Mouse (Mus musculus): ENCODE data around the gene Ncl. TPM values are rescaled to one million over a fixed set of nuclear protein-coding genes. Genes with fewer than 3 reads are reported as not detected.
A peak's percentile ranks its signal among the peaks of the same experiment; 100 is the strongest.
"Not testable (repeated sequence)": the region's sequence is repeated elsewhere in the genome, so short reads cannot be mapped to it uniquely, and the experiment has no call there.

Ncl gene
- polyA plus RNA-seq, 1 experiment from 2014 or later: 337 TPM

DNA sequence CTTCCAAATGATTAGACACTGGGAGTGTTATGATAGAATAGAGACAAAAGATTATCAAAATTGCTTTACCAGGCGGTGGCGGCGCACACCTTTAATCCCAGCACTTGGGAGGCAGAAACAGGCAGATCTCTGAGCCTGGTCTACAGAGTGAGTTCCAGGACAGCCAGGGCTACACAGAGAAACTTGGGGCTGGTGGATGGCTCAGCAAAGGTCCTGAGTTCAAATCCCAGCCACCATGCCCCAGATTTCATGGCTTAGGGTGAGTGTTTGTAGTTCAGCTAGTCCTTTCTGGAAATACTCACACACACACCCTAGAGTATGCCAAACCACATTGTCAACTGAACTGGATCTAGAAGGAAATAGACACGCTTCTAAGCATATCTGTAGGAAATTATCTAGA is 14.1 kb downstream of the Ncl start:
- 86% methylated on average over 4 of the region's 4 CpGs for WGBS
- H3K9me3 ChIP-seq (replicated peaks): no peaks in the 10 kb centered on the region
- peaks cover 34% of the 10 kb centered on the region for H3K36me3 ChIP-seq
- H3K9ac ChIP-seq: no peak overlapping the region
- no peak overlapping the region for H3K27ac ChIP-seq (ENCODE audit: poor library complexity, severe bottlenecking)
- no peak overlapping the region for H3K4me2 ChIP-seq
- H3K4me1 ChIP-seq (replicated peaks): no peaks in the 10 kb centered on the region
- H3K27me3 ChIP-seq (replicated peaks): no peaks in the 10 kb centered on the region
- H3K4me3 ChIP-seq: no peak overlapping the region
- no peak for ATAC-seq (ENCODE audit: insufficient number of reproducible peaks, low FRiP score)

GRCm38 (mm10) chr1:86343969-86344861 is 15.0 kb downstream of the Ncl start:
- peaks cover 25% of the 10 kb centered on the region for H3K36me3 ChIP-seq
- no peak overlapping the region for H3K27ac ChIP-seq (ENCODE audit: poor library complexity, severe bottlenecking)
- no peaks in the 10 kb centered on the region for H3K9me3 ChIP-seq (replicated peaks)
- H3K27me3 ChIP-seq (replicated peaks): no peaks in the 10 kb centered on the region
- no peaks in the 10 kb centered on the region for H3K4me1 ChIP-seq (replicated peaks)
- no peak overlapping the region for H3K9ac ChIP-seq
- 49% methylated on average over 4 of the region's 4 CpGs for WGBS
- no peak overlapping the region for H3K4me3 ChIP-seq
- H3K4me2 ChIP-seq: no peak overlapping the region
- no peak for ATAC-seq (ENCODE audit: insufficient number of reproducible peaks, low FRiP score)

DNA sequence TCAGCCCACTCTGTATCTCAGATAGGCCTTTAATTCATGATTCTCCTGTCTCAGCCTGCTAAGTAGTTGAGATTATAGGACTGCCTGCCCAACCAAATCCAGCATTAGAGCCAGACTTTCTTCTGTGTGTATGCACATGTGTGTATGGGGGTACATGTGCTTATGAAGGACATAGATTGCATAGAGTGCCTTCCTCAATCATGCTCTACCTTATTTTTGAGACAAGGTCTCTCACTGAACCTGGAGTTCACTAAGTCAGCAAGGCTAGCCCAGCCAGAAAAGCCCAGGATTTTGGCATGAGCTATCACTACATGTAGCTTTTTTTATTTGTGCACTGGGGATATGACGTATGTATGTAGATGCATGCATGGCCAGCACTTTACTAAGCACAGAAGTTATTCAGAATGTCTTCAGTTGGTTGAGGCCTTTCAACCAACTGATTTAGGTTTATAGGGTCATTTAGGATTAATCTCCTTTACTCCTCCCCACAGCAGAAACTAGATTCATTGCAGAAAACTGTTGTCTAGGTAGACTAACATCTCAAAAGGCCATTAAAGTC is 16.0 kb downstream of the Ncl start:
- no peak overlapping the region for H3K4me3 ChIP-seq
- H3K9ac ChIP-seq: no peak overlapping the region
- no peaks in the 10 kb centered on the region for H3K27me3 ChIP-seq (replicated peaks)
- no peaks in the 10 kb centered on the region for H3K4me1 ChIP-seq (replicated peaks)
- no peaks in the 10 kb centered on the region for H3K9me3 ChIP-seq (replicated peaks)
- no peak overlapping the region for H3K27ac ChIP-seq (ENCODE audit: poor library complexity, severe bottlenecking)
- H3K4me2 ChIP-seq: no peak overlapping the region
- H3K36me3 ChIP-seq: peaks cover 14% of the 10 kb centered on the region
- no peak for ATAC-seq (ENCODE audit: insufficient number of reproducible peaks, low FRiP score)
- whole genome bisulfite sequencing: 85% methylated on average over 1 of the region's 1 CpGs

DNA sequence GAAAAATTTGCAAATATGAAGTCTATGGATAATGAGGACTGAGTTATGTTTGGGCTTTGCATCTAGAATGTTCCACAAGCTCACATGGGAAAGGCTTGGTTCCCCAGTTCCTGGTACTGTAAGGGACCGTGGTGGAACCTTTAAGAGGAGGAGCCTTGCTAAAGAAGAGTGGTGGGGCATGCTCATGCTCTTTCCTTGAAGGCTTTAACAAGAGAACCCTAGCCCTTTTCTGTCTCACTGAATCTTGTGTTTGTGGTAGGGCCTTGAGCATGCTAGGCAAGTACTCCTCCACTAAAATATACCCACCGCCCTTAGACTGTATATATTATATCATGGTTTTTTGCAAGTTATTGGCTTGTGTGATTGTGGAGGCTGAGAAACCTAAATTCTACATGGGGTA is 16.8 kb downstream of the Ncl start:
- no peak for ATAC-seq (ENCODE audit: insufficient number of reproducible peaks, low FRiP score)

DNA sequence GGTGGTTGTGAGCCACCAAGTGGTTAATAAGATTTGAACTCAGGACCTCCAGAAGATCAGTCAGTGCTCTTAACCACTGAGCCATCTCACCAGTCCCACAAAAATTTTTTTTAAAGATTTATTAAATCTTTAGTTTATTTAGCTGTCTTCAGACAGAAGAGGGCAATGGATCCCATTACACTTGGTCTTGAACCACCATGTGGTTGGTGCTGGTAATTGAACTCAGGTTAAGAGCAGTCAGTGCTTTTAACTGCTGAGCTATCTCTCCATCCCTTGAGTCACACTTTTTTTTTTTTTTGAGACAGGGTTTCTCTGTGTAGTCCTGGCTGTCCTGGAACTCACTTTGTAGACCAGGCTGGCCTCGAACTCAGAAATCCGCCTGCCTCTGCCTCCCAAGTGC is 18.1 kb downstream of the Ncl start:
- not testable (repeated sequence) for H3K27me3 ChIP-seq (replicated peaks); H3K4me1 ChIP-seq (replicated peaks); H3K9ac ChIP-seq; H3K9me3 ChIP-seq (replicated peaks); ATAC-seq (ENCODE audit: insufficient number of reproducible peaks, low FRiP score); H3K4me2 ChIP-seq; H3K4me3 ChIP-seq; H3K27ac ChIP-seq (ENCODE audit: poor library complexity, severe bottlenecking); H3K36me3 ChIP-seq
- 85% methylated on average over 2 of the region's 2 CpGs for WGBS

More for the DNA sequence above, 16.8 kb downstream of the Ncl start:
- Histone ChIP-seq H3K9me3 (replicated peaks) (no peaks in the 10 kb centered on the region), H3K27me3 (replicated peaks) (no peaks in the 10 kb centered on the region), H3K36me3 (peaks cover 8% of the 10 kb centered on the region), H3K9ac (no peak overlapping the region), H3K4me1 (replicated peaks) (no peaks in the 10 kb centered on the region), H3K4me2 (no peak overlapping the region), H3K27ac (ENCODE audit: poor library complexity, severe bottlenecking) (no peak overlapping the region), H3K4me3 (no peak overlapping the region)
- WGBS: 90% methylated on average over 2 of the region's 2 CpGs

- Histone ChIP-seq H3K9me3 (replicated peaks) (no peaks in the 10 kb centered on the region), H3K9ac (no peak overlapping the region), H3K4me1 (replicated peaks) (no peaks in the 10 kb centered on the region), H3K4me3 (no peak overlapping the region), H3K27me3 (replicated peaks) (no peaks in the 10 kb centered on the region; the same call in none of the 2 replicates), H3K4me2 (no peak overlapping the region), H3K36me3 (no peaks in the 10 kb centered on the region), H3K27ac (ENCODE audit: poor library complexity, severe bottlenecking) (no peak overlapping the region)
- WGBS: 28% methylated on average over 4 of the region's 4 CpGs
- peak; percentile 62; the same call in 1 of the 2 replicates for ATAC-seq (ENCODE audit: insufficient number of reproducible peaks, low FRiP score)
Measured at GRCm38 (mm10) chr1:86339156-86339812, 19.9 kb downstream of the Ncl start.

GRCm38 (mm10) chr1:86336330-86336729 is 22.9 kb downstream of the Ncl start:
- ATAC-seq (ENCODE audit: insufficient number of reproducible peaks, low FRiP score): no peak
- H3K9me3 ChIP-seq (replicated peaks): no peaks in the 10 kb centered on the region
- H3K4me1 ChIP-seq (replicated peaks): no peaks in the 10 kb centered on the region
- no peaks in the 10 kb centered on the region; the same call in none of the 2 replicates for H3K27me3 ChIP-seq (replicated peaks)
- H3K9ac ChIP-seq: no peak overlapping the region
- no peaks in the 10 kb centered on the region for H3K36me3 ChIP-seq
- no peak overlapping the region for H3K27ac ChIP-seq (ENCODE audit: poor library complexity, severe bottlenecking)
- no peak overlapping the region for H3K4me2 ChIP-seq
- no peak overlapping the region for H3K4me3 ChIP-seq
- WGBS: 39% methylated on average over 2 of the region's 2 CpGs

- Histone ChIP-seq H3K27ac (ENCODE audit: poor library complexity, severe bottlenecking) (no peak overlapping the region), H3K27me3 (replicated peaks) (no peaks in the 10 kb centered on the region), H3K9ac (no peak overlapping the region), H3K4me3 (no peak overlapping the region), H3K9me3 (replicated peaks) (0 out of 2 replicates have a peak, but pooled peaks cover 5% of the 10 kb centered on the region), H3K36me3 (no peaks in the 10 kb centered on the region), H3K4me1 (replicated peaks) (no peaks in the 10 kb centered on the region), H3K4me2 (no peak overlapping the region)
- 77% methylated on average over 8 of the region's 8 CpGs for WGBS
- ATAC-seq (ENCODE audit: insufficient number of reproducible peaks, low FRiP score): no peak
Measured at GRCm38 (mm10) chr1:86320822-86321413, 38.3 kb downstream of the Ncl start.

DNA sequence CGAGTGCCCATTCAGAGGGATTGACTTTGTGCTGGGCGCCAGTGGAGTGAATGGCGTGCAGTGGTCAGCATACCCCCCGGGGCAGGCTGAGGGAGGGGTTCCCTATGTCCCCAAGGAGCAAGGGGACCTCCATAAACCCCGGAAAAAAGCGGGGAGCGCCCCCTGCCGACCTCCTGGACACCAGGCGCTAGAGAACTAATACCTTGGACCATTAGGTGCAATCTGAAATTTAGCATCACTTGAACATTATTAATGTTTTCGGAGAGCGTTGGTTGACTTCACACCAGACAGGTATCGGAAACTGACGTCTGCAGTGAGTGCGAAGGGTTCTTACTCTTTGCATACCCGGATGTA is 45.5 kb downstream of the Ncl start:
- H3K9me3 ChIP-seq (replicated peaks): 0 out of 2 replicates have a peak, but pooled peaks cover 3% of the 10 kb centered on the region
- H3K27me3 ChIP-seq (replicated peaks): peaks cover 12% of the 10 kb centered on the region; the same call in 1 of the 2 replicates
- WGBS: 26% methylated on average over 15 of the region's 15 CpGs
- peak overlapping the region; percentile 47 for H3K4me2 ChIP-seq
- no peak overlapping the region for H3K9ac ChIP-seq
- H3K36me3 ChIP-seq: no peaks in the 10 kb centered on the region
- ATAC-seq (ENCODE audit: insufficient number of reproducible peaks, low FRiP score): no peak
- H3K4me1 ChIP-seq (replicated peaks): peaks cover 9% of the 10 kb centered on the region
- H3K4me3 ChIP-seq: no peak overlapping the region
- no peak overlapping the region for H3K27ac ChIP-seq (ENCODE audit: poor library complexity, severe bottlenecking)

GRCm38 (mm10) chr1:86313096-86313771 is 46.0 kb downstream of the Ncl start:
- peak overlapping the region; percentile 47 for H3K4me2 ChIP-seq
- no peak for ATAC-seq (ENCODE audit: insufficient number of reproducible peaks, low FRiP score)
- H3K27me3 ChIP-seq (replicated peaks): peaks cover 12% of the 10 kb centered on the region; the same call in 1 of the 2 replicates
- WGBS: 47% methylated on average over 16 of the region's 16 CpGs
- no peak overlapping the region for H3K4me3 ChIP-seq
- H3K9me3 ChIP-seq (replicated peaks): 0 out of 2 replicates have a peak, but pooled peaks cover 3% of the 10 kb centered on the region
- no peak overlapping the region for H3K9ac ChIP-seq
- H3K27ac ChIP-seq (ENCODE audit: poor library complexity, severe bottlenecking): no peak overlapping the region
- H3K36me3 ChIP-seq: no peaks in the 10 kb centered on the region
- peaks cover 9% of the 10 kb centered on the region for H3K4me1 ChIP-seq (replicated peaks)
